Mouse (Mus musculus) hindbrain, embryonic 14.5 days (tissue): Measurements from ENCODE around the gene Slc22a12. TPM values are rescaled to one million over a fixed set of nuclear protein-coding genes. Genes with fewer than 3 reads are reported as not detected.

Experiments
- ATAC-seq: fragments of 200-750 bp; cut with Nextera tagmentation; 2 replicates; pipeline ENCODE4 v1.8.0; 2017; ENCODE audit warnings: moderate number of reproducible peaks, mild to moderate bottlenecking, moderate TSS enrichment, moderate library complexity; ENCODE audit not compliant: low FRiP score
- DNase-seq: peaks from one replicate; pipeline ENCODE4 v3.0.0-alpha.2; 2015; ENCODE audit warnings: low spot score
- H3K27ac ChIP-seq: fragments of 300-500 bp; sonication (generic); 2 replicates; pipeline ENCODE4 v1.5.1; 2014; ENCODE audit warnings: mild to moderate bottlenecking, moderate library complexity
- H3K27me3 ChIP-seq: fragments of 300-500 bp; sonication (generic); 2 replicates; pipeline ENCODE4 v1.6.1; 2014; ENCODE audit warnings: mild to moderate bottlenecking, low read length, mixed read lengths; ENCODE audit not compliant: control insufficient read depth, insufficient read depth
- H3K36me3 ChIP-seq: fragments of 300-500 bp; sonication (generic); replicated peaks from 2 replicates; pipeline ENCODE4 v1.6.1; 2014; ENCODE audit not compliant: control insufficient read depth, insufficient read depth
- H3K4me1 ChIP-seq: fragments of 300-500 bp; sonication (generic); replicated peaks from 2 replicates; pipeline ENCODE4 v1.6.1; 2014; ENCODE audit warnings: antibody characterized with exemption, low read length, mixed read lengths; ENCODE audit not compliant: control insufficient read depth, insufficient read depth
- H3K4me2 ChIP-seq: fragments of 300-500 bp; sonication (generic); replicated peaks from 2 replicates; pipeline ENCODE4 v1.6.1; 2014; ENCODE audit warnings: mild to moderate bottlenecking, moderate library complexity
- H3K4me3 ChIP-seq: fragments of 300-500 bp; sonication (generic); replicated peaks from 2 replicates; pipeline ENCODE4 v1.5.1; 2014; ENCODE audit warnings: mild to moderate bottlenecking, low read length
- H3K9ac ChIP-seq: fragments of 300-500 bp; sonication (generic); 2 replicates; pipeline ENCODE4 v1.6.1; 2014
- H3K9me3 ChIP-seq: fragments of 300-500 bp; sonication (generic); 2 replicates; pipeline ENCODE4 v1.6.1; 2016; ENCODE audit warnings: low read length; ENCODE audit not compliant: control insufficient read depth
- WGBS: fragments of 180-500 bp; shearing (Covaris S2); extraction: QIAGEN DNeasy Blood & Tissue Kit; methylation state at CpG from one replicate; pipeline ENCODE4 v1.1.7; 2014; 5-methylcytosine and 5-hydroxymethylcytosine counted together
- polyA plus RNA-seq: library from polyadenylated mRNA; unstranded; fragments of >200 nt; fragmentation: Nextera tagmentation; extraction: Ambion mirVana; gene quantifications from 2 replicates; pipeline ENCODE4 v1.2.1, GENCODE M21; 2014

Gene Slc22a12
- polyA plus RNA-seq, 1 experiment from 2014 or later, result not detected

- H3K27me3 ChIP-seq, result no peaks in the 10 kb centered on the region
- no peak overlapping the region for H3K27ac ChIP-seq
- DNase-seq, result no peak
- H3K4me3 ChIP-seq, result no peak overlapping the region
- 10% methylated on average over 15 of the region's 15 CpGs for WGBS
- no peaks in the 10 kb centered on the region for H3K9me3 ChIP-seq
- peaks cover 27% of the 10 kb centered on the region for H3K4me1 ChIP-seq
- no peak overlapping the region for H3K9ac ChIP-seq
- ATAC-seq, result no peak
- peaks cover 92% of the 10 kb centered on the region for H3K36me3 ChIP-seq
- no peak overlapping the region for H3K4me2 ChIP-seq
Observed at GRCm38 (mm10) chr19:6513389-6514139, 29.3 kb downstream of the Slc22a12 start.

- H3K27ac ChIP-seq, result no peak overlapping the region
- WGBS, result 90% methylated on average over 2 of the region's 2 CpGs
- ATAC-seq (no peak), DNase-seq (no peak)
- no peaks in the 10 kb centered on the region for H3K27me3 ChIP-seq
- no peak overlapping the region for H3K9ac ChIP-seq
- no peak overlapping the region for H3K4me3 ChIP-seq
- H3K9me3 ChIP-seq, result no peaks in the 10 kb centered on the region
- peaks cover 95% of the 10 kb centered on the region for H3K36me3 ChIP-seq
- no peak overlapping the region for H3K4me2 ChIP-seq
- peaks cover 14% of the 10 kb centered on the region for H3K4me1 ChIP-seq
Observed at GRCm38 (mm10) chr19:6510546-6510945, 32.3 kb downstream of the Slc22a12 start.

DNA sequence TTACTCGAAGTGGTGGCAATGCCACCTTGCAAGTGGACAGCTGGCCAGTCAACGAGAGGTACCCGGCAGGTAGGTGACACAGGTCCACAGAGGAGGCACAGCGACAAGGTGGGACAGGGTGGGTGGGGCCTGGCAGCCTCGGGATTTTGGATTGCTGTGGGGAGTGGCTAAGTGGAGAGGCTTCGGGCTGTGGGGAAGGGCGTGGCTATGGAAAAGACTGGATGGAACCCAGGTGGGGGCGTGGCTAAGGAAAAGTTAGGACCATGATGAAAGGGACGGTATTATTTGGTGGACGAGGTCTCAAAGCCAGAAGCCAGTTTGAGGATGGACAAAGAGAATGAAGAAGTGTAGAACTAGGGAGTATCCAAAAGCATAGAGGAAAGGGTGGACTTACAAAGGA lies 33.0 kb downstream of the Slc22a12 start:
- Histone ChIP-seq H3K27me3 (no peaks in the 10 kb centered on the region), H3K36me3 (peaks cover 95% of the 10 kb centered on the region), H3K27ac (no peak overlapping the region), H3K9me3 (no peaks in the 10 kb centered on the region), H3K4me1 (peaks cover 15% of the 10 kb centered on the region), H3K4me2 (no peak overlapping the region), H3K4me3 (no peak overlapping the region), H3K9ac (no peak overlapping the region)
- WGBS, result 85% methylated on average over 10 of the region's 10 CpGs
- DNase-seq (no peak), ATAC-seq (no peak)

DNA sequence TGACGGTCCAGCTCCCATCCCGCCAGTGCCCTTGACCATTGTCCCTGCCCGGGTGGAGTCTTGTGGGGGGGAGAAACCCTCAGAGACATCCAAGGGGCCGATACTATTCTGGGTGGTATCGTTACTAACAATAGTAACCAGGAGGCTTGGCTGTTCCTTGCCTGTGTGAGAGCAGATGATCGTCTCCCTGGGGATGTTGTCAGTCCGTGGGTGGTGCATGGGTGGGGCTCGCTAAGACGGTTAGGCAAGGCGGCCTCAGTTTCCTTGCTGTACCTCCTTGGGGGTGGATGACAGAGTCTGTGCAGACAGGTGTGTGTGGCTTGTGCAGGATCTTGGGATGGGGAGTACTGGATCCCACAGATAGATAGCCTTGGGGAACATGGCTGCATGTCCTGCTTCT lies 35.4 kb downstream of the Slc22a12 start:
- H3K9me3 ChIP-seq, result no peaks in the 10 kb centered on the region
- H3K27me3 ChIP-seq, result no peaks in the 10 kb centered on the region
- no peak for DNase-seq
- 52% methylated on average over 10 of the region's 10 CpGs for WGBS
- H3K4me3 ChIP-seq, result no peak overlapping the region
- H3K4me2 ChIP-seq, result no peak overlapping the region
- peaks cover 28% of the 10 kb centered on the region for H3K4me1 ChIP-seq
- no peak overlapping the region for H3K9ac ChIP-seq
- no peak for ATAC-seq
- peaks cover 75% of the 10 kb centered on the region for H3K36me3 ChIP-seq
- H3K27ac ChIP-seq, result 0 out of 2 replicates have a peak overlapping the region, but pooled peaks have one; percentile 32

DNA sequence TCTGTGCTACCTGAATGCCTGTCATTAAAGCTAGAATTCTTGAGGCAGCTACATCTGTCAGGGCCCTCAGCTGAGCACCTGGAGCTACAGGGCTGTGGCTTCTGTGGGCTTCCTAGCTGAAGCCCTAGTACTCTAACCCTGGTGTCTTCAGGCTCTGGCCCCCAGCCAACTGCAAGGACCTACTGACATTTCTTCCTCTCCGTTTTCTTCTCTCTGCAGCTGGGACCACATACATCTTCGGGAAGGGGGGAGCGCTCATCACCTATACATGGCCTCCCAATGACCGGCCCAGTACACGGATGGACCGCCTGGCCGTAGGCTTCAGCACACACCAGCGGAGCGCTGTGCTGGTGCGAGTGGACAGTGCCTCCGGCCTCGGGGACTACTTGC lies 38.2 kb downstream of the Slc22a12 start:
- 85% methylated on average over 12 of the region's 12 CpGs for WGBS
- H3K9ac ChIP-seq, result 0 out of 2 replicates have a peak overlapping the region, but pooled peaks have one; percentile 18

DNA sequence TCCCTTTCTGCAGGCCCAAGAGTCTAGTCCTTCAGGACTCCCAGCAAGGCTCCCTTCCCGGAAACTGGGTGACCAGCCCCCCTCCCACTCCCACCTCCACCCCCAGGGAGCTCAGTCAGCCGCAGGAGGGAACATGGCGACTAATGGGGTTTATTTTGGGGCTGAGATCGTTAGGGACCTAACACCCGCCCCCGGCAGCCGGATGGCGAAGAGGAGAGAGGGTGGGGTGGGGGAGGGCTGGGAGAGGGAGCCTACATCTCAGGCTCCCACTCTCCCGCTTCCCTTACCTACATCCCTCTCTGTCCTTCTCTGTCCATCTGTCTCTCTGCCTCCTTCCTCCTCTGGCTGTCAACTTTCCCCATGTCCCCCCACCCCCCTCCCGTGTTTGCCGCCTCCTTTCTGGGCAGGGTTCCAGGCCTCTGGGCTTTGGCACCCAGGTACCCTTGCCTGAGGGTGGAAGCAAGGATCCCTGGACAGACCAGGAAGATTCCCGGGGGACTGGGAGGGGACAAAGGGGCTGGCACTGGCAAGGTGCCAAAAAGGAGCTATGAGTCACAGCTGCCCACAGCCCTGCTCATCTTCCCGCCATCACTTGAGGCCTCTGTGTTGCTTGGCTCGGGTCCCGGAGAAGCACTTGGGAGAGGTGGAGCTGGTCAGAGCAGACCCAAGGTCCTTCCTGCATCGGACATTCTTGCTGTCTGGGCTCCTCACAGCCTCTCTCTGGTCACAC lies 38.7 kb downstream of the Slc22a12 start:
- Histone ChIP-seq H3K4me2 (peak overlapping the region; percentile 94), H3K4me1 (peaks cover 56% of the 10 kb centered on the region), H3K36me3 (peaks cover 42% of the 10 kb centered on the region), H3K27me3 (no peaks in the 10 kb centered on the region), H3K4me3 (no peak overlapping the region), H3K9me3 (no peaks in the 10 kb centered on the region), H3K27ac (0 out of 2 replicates have a peak overlapping the region, but pooled peaks have one; percentile 93), H3K9ac (peak overlapping the region; percentile 18; the same call in 1 of the 2 replicates)
- no peak for ATAC-seq
- 40% methylated on average over 16 of the region's 16 CpGs for WGBS
- DNase-seq, result peak; percentile 38

More for the DNA sequence above, 38.2 kb downstream of the Slc22a12 start:
- no peaks in the 10 kb centered on the region for H3K27me3 ChIP-seq
- DNase-seq (no peak), ATAC-seq (no peak)
- H3K9me3 ChIP-seq, result no peaks in the 10 kb centered on the region
- H3K4me1 ChIP-seq, result peaks cover 55% of the 10 kb centered on the region
- H3K27ac ChIP-seq, result no peak overlapping the region
- H3K4me3 ChIP-seq, result no peak overlapping the region
- H3K4me2 ChIP-seq, result peak overlapping the region; percentile 94; the same call in 1 of the 2 replicates
- peaks cover 48% of the 10 kb centered on the region for H3K36me3 ChIP-seq

DNA sequence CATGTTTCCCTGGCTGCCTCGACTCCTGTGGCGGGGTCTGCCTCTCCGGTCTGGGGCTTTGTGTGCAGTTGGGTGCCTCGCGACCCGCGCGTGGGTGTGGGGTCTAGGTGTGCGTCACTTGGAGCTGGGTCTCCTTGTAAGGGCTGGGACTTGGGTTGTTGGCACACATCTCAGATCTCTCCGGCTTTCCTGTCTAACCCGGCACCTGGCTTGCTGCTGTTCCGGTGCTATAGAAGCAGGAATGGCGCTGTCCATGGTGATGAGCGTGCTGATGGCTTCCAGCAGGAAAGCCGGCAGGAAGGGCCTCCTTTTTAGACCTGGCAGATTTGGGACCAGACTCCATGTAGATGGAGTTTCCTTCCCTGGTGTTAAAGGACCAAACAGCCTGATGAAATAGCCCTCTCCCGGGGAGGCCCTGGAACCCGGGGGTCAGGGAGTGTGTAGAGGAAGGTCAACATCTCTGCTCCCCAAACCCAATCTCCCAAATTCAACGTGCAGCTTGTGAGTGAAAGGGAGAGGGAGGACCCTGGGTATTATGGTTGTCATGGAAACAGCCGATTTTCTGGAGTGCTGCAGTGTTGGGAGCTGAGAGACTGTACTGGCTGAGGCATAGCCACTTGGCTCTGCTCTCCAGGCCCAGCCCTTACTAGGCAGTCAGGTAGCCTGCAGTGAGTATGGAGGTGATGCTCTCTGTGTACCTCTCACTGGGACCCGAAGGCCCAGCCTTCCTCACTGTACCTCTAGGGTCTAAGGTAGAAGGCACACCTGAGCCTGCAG lies 40.1 kb downstream of the Slc22a12 start:
- peak overlapping the region; percentile 77 for H3K4me3 ChIP-seq
- H3K27me3 ChIP-seq, result no peaks in the 10 kb centered on the region
- H3K36me3 ChIP-seq, result peaks cover 32% of the 10 kb centered on the region
- H3K27ac ChIP-seq, result peak overlapping the region; percentile 93
- peak overlapping the region; percentile 94 for H3K9ac ChIP-seq
- peak overlapping the region; percentile 94 for H3K4me2 ChIP-seq
- 5% methylated on average over 20 of the region's 20 CpGs for WGBS
- peaks cover 56% of the 10 kb centered on the region for H3K4me1 ChIP-seq
- H3K9me3 ChIP-seq, result no peaks in the 10 kb centered on the region
- ATAC-seq, result 0 out of 2 replicates have a peak, but pooled peaks have one; percentile 18
- peak; percentile 69 for DNase-seq

DNA sequence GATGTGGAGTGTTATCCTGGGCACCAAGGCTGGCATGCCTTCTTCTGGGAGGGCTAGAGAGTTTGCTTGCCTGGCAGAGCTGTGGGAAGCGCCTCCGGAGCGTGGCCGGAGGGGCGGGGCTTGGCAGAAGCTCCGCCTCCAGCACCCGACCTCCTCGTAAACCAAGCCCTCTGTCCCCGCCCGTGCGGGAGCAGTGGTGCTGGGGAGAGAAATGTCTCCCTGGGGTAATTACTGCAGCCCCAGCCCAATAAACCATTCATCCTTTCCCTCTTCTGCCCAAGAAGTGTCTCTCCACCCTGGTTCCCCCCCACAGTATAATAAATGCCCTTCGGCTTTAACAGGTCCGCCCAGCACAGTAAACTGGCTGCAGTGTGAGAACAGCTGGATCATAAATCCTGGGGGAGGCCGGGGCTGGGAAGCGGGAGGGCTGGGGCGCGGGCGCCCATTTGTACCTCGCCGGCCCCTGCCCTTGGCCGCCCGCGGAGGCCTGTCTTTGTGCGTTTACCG lies 40.7 kb downstream of the Slc22a12 start:
- Histone ChIP-seq H3K4me1 (peaks cover 53% of the 10 kb centered on the region), H3K4me3 (peak overlapping the region; percentile 77), H3K27me3 (no peaks in the 10 kb centered on the region), H3K9me3 (no peaks in the 10 kb centered on the region), H3K27ac (peak overlapping the region; percentile 93), H3K9ac (peak overlapping the region; percentile 94), H3K4me2 (peak overlapping the region; percentile 94), H3K36me3 (peaks cover 26% of the 10 kb centered on the region)
- peak; percentile 79 for DNase-seq
- WGBS, result 0% methylated on average over 25 of the region's 25 CpGs
- peak; percentile 40 for ATAC-seq
